Mouse (Mus musculus): ENCODE data around the gene Cpne7. TPM values are rescaled to one million over a fixed set of nuclear protein-coding genes. Genes with fewer than 3 reads are reported as not detected.

Gene Cpne7
- polyA plus RNA-seq, 1 experiment from 2014 or later = 0.98 TPM

GRCm38 (mm10) chr8:123103285-123103684, 13.9 kb upstream of the Cpne7 start:
- Histone ChIP-seq H3K4me3 (replicated peaks) (peak overlapping the region; percentile 75), H3K4me2 (replicated peaks) (peak overlapping the region; percentile 84), H3K4me1 (replicated peaks) (peaks cover 9% of the 10 kb centered on the region), H3K36me3 (peaks cover 18% of the 10 kb centered on the region), H3K9ac (peak overlapping the region; percentile 93), H3K9me3 (no peaks in the 10 kb centered on the region), H3K27ac (peak overlapping the region; percentile 58; the same call in 1 of the 2 replicates), H3K27me3 (replicated peaks) (no peaks in the 10 kb centered on the region)
- 11% methylated on average over 15 of the region's 15 CpGs for WGBS
- ATAC-seq = no peak

- Histone ChIP-seq H3K4me1 (replicated peaks) (peaks cover 9% of the 10 kb centered on the region), H3K36me3 (peaks cover 18% of the 10 kb centered on the region), H3K9me3 (no peaks in the 10 kb centered on the region), H3K27ac (peak overlapping the region; percentile 58; the same call in 1 of the 2 replicates), H3K27me3 (replicated peaks) (no peaks in the 10 kb centered on the region), H3K4me2 (replicated peaks) (peak overlapping the region; percentile 84), H3K9ac (peak overlapping the region; percentile 93), H3K4me3 (replicated peaks) (peak overlapping the region; percentile 75)
- WGBS = 75% methylated on average over 6 of the region's 6 CpGs
- ATAC-seq = no peak
Measured at GRCm38 (mm10) chr8:123104046-123104767, 13.0 kb upstream of the Cpne7 start.

GRCm38 (mm10) chr8:123105553-123106326, 11.4 kb upstream of the Cpne7 start:
- H3K4me3 ChIP-seq (replicated peaks) = no peak overlapping the region
- ATAC-seq = no peak
- WGBS = 64% methylated on average over 5 of the region's 5 CpGs

GRCm38 (mm10) chr8:123106531-123106930, 10.6 kb upstream of the Cpne7 start:
- Histone ChIP-seq H3K9me3 (no peaks in the 10 kb centered on the region), H3K4me1 (replicated peaks) (peaks cover 9% of the 10 kb centered on the region), H3K27me3 (replicated peaks) (no peaks in the 10 kb centered on the region), H3K36me3 (peaks cover 18% of the 10 kb centered on the region), H3K9ac (no peak overlapping the region), H3K27ac (no peak overlapping the region), H3K4me2 (replicated peaks) (no peak overlapping the region), H3K4me3 (replicated peaks) (no peak overlapping the region)
- WGBS = 40% methylated on average over 2 of the region's 2 CpGs
- ATAC-seq = no peak

More at GRCm38 (mm10) chr8:123105553-123106326, 11.4 kb upstream of the Cpne7 start:
- Histone ChIP-seq H3K27ac (no peak overlapping the region), H3K36me3 (peaks cover 18% of the 10 kb centered on the region), H3K4me1 (replicated peaks) (peaks cover 9% of the 10 kb centered on the region), H3K4me2 (replicated peaks) (no peak overlapping the region), H3K9me3 (no peaks in the 10 kb centered on the region), H3K27me3 (replicated peaks) (no peaks in the 10 kb centered on the region), H3K9ac (no peak overlapping the region)

GRCm38 (mm10) chr8:123108010-123108409, 9.2 kb upstream of the Cpne7 start:
- Histone ChIP-seq H3K9ac (no peak overlapping the region), H3K4me3 (replicated peaks) (no peak overlapping the region), H3K27me3 (replicated peaks) (no peaks in the 10 kb centered on the region), H3K36me3 (peaks cover 18% of the 10 kb centered on the region), H3K4me2 (replicated peaks) (no peak overlapping the region), H3K4me1 (replicated peaks) (peaks cover 9% of the 10 kb centered on the region), H3K27ac (no peak overlapping the region), H3K9me3 (no peaks in the 10 kb centered on the region)
- WGBS = 69% methylated on average over 1 of the region's 1 CpGs
- no peak for ATAC-seq

DNA sequence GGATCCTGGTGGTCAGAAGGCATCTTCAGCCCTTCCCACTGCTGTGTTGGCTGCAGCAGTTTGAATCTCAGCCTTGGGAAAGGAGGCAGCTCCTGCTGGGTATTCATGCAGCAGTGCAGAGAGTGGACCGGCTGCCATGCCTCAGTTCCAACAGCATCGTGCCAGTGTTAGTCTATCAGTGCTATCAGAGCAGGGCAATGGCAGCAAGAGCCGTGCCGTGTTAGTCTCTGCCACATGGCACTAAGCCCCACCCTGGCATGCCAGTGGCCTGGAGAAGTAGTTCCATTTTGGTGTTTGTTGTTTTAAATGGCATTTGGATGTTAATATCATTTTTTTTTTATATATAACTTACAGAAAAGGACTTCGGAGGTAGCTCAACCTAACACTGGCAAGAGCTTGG, 8.2 kb upstream of the Cpne7 start:
- Histone ChIP-seq H3K9ac (no peak overlapping the region), H3K4me2 (replicated peaks) (no peak overlapping the region), H3K27ac (no peak overlapping the region), H3K27me3 (replicated peaks) (no peaks in the 10 kb centered on the region), H3K36me3 (peaks cover 13% of the 10 kb centered on the region), H3K4me3 (replicated peaks) (no peak overlapping the region), H3K9me3 (no peaks in the 10 kb centered on the region), H3K4me1 (replicated peaks) (peaks cover 2% of the 10 kb centered on the region; the same call in 1 of the 2 replicates)
- no peak for ATAC-seq
- 76% methylated on average over 5 of the region's 5 CpGs for WGBS

DNA sequence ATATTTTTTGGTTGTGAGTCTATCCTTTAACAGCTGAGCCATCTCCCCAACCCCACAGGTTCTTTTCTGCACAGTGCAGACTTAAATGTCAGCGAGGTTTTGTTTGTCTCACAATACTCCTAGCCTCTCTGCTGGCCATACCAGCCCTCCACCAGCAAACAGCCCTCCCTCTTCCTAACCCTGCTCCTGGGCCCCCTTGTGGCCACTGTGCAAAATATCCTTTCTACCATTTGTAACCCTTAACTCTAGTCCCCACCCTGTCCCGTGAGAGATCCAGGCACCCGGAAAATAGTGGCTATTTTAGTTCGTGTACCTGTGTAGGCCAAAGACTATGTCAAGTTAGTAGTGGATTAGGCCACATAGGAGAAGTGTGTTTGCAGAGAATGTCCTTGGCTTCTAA, 6.5 kb upstream of the Cpne7 start:
- ATAC-seq = peak; percentile 81
- H3K4me1 ChIP-seq (replicated peaks) = no peaks in the 10 kb centered on the region
- peaks cover 1% of the 10 kb centered on the region for H3K27me3 ChIP-seq (replicated peaks)
- H3K9me3 ChIP-seq = no peaks in the 10 kb centered on the region
- no peak overlapping the region for H3K27ac ChIP-seq
- no peak overlapping the region for H3K4me2 ChIP-seq (replicated peaks)
- no peak overlapping the region for H3K9ac ChIP-seq
- H3K4me3 ChIP-seq (replicated peaks) = no peak overlapping the region
- peaks cover under 1% of the 10 kb centered on the region; the same call in 1 of the 2 replicates for H3K36me3 ChIP-seq
- WGBS = 16% methylated on average over 4 of the region's 4 CpGs

- no peak for ATAC-seq
- Histone ChIP-seq H3K9me3 (no peaks in the 10 kb centered on the region), H3K9ac (no peak overlapping the region), H3K36me3 (no peaks in the 10 kb centered on the region), H3K4me3 (replicated peaks) (no peak overlapping the region), H3K4me1 (replicated peaks) (peaks cover 10% of the 10 kb centered on the region; the same call in 1 of the 2 replicates), H3K4me2 (replicated peaks) (no peak overlapping the region), H3K27ac (no peak overlapping the region), H3K27me3 (replicated peaks) (peaks cover 23% of the 10 kb centered on the region)
- WGBS = 83% methylated on average over 9 of the region's 9 CpGs
Measured at GRCm38 (mm10) chr8:123112892-123113291, 4.3 kb upstream of the Cpne7 start.

DNA sequence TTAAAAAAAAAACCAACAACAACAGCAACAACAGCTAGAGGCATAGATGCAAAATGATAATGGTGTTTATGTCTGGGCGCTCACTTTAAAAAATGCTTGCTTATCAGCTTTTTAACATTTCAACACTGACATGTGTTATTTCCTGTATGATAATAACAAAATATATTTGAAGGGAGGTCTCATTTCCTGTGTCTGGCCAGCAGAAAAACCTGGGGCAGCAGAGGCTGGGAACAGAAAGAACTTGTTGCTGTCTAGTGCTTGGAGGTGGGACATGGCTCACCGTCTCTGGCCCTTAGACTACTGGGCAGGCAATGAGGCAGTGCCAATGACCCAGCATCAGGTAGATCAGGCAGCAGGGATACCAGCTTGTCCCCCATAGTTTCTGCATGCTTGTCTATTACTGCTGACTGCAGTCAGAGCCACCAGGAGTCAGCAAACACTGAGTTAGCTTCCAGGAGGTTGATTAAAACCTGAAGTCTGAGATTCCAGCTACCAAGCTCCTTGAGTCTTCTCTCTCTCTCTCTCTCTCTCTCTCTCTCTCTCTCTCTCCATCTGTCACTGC, 3.2 kb upstream of the Cpne7 start:
- no peaks in the 10 kb centered on the region for H3K9me3 ChIP-seq
- no peak overlapping the region for H3K27ac ChIP-seq
- peaks cover 10% of the 10 kb centered on the region; the same call in 1 of the 2 replicates for H3K4me1 ChIP-seq (replicated peaks)
- H3K27me3 ChIP-seq (replicated peaks) = peaks cover 34% of the 10 kb centered on the region
- no peaks in the 10 kb centered on the region for H3K36me3 ChIP-seq
- no peak overlapping the region for H3K4me2 ChIP-seq (replicated peaks)
- H3K4me3 ChIP-seq (replicated peaks) = no peak overlapping the region
- 46% methylated on average over 2 of the region's 2 CpGs for WGBS
- H3K9ac ChIP-seq = no peak overlapping the region
- no peak for ATAC-seq

DNA sequence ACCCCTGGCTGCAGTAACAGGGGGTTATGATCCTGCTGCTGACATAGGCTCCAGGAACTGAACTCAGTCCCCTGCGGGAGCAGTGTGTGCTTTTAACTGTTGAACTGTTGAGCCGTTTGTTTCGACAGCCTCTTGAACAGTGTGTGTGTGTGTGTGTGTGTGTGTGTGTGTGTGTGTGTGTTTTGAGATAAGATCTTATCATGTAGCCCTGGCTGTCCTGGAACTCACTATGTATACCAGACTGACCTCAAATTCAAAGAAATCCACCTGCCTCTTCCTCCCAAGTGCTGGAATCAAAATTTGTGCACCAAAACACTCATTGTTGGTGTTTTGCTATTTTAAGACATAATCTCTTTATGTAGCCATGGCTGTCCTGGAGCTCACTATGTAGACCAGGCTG, 2.5 kb upstream of the Cpne7 start:
- ATAC-seq = no peak
- Histone ChIP-seq H3K4me3 (replicated peaks) (no peak overlapping the region), H3K27me3 (replicated peaks) (peaks cover 40% of the 10 kb centered on the region), H3K4me2 (replicated peaks) (no peak overlapping the region), H3K36me3 (no peaks in the 10 kb centered on the region), H3K9ac (no peak overlapping the region), H3K9me3 (no peaks in the 10 kb centered on the region), H3K27ac (no peak overlapping the region), H3K4me1 (replicated peaks) (peaks cover 10% of the 10 kb centered on the region; the same call in 1 of the 2 replicates)
- 37% methylated on average over 3 of the region's 3 CpGs for WGBS

- peaks cover 10% of the 10 kb centered on the region; the same call in 1 of the 2 replicates for H3K4me1 ChIP-seq (replicated peaks)
- H3K9ac ChIP-seq = peak overlapping the region; percentile 42; the same call in 1 of the 2 replicates
- ATAC-seq = no peak
- no peaks in the 10 kb centered on the region for H3K36me3 ChIP-seq
- WGBS = 3% methylated on average over 17 of the region's 17 CpGs
- peak overlapping the region; percentile 47 for H3K4me3 ChIP-seq (replicated peaks)
- no peaks in the 10 kb centered on the region for H3K9me3 ChIP-seq
- peaks cover 42% of the 10 kb centered on the region for H3K27me3 ChIP-seq (replicated peaks)
- H3K4me2 ChIP-seq (replicated peaks) = peak overlapping the region; percentile 96
- H3K27ac ChIP-seq = no peak overlapping the region
Measured at GRCm38 (mm10) chr8:123117744-123118143, 570 bp downstream of the Cpne7 start.

- H3K27me3 ChIP-seq (replicated peaks) = peaks cover 28% of the 10 kb centered on the region
- H3K4me2 ChIP-seq (replicated peaks) = no peak overlapping the region
- no peak for ATAC-seq
- no peaks in the 10 kb centered on the region for H3K36me3 ChIP-seq
- peaks cover 8% of the 10 kb centered on the region for H3K4me1 ChIP-seq (replicated peaks)
- no peak overlapping the region for H3K27ac ChIP-seq
- no peaks in the 10 kb centered on the region for H3K9me3 ChIP-seq
- 35% methylated on average over 9 of the region's 9 CpGs for WGBS
- H3K4me3 ChIP-seq (replicated peaks) = no peak overlapping the region
- H3K9ac ChIP-seq = no peak overlapping the region
Measured at GRCm38 (mm10) chr8:123122059-123122458, 4.9 kb downstream of the Cpne7 start.

Measured in intestine, embryonic 15.5 days (tissue).